Mouse (Mus musculus): ENCODE data around the gene D6Ertd527e. TPM values are rescaled to one million over a fixed set of nuclear protein-coding genes. Genes with fewer than 3 reads are reported as not detected.

D6Ertd527e gene
- total RNA-seq, 1 experiment: not detected

DNA sequence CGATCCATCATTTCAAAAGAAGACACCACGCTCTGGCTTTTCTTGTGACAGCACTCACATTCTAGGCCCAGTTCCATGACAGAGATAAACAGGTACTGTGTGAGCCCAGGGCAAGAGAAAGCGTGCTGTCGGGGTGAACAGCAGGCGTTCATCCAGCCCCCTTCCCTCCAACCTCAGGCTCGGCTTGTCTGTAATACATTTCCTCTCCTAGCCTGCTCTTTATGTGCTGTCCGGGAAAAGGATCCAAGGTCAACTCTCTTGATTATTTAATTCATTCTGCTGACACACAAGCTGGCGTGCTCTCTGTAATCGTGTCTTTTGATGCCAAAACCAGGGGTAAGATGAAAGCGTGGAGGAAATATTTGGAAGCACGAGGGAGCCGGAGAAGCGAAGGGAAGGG is 39.0 kb downstream of the D6Ertd527e start:
- H3K36me3 ChIP-seq (ENCODE audit: control insufficient read depth, insufficient read depth, low read length, poor library complexity, severe bottlenecking): no peaks in the 10 kb centered on the region
- DNase-seq (ENCODE audit: low read depth, low spot score): no peak
- no peak overlapping the region for H3K9ac ChIP-seq (ENCODE audit: insufficient read depth, low read depth, low read length, poor library complexity, severe bottlenecking)
- peaks cover 0 to 3% of the 10 kb centered on the region in 2 experiments; a peak in 1 of 4 replicates for H3K4me1 ChIP-seq (ENCODE audit: control insufficient read depth in 2 of 2, insufficient read depth in 2 of 2, low read length in 2 of 2, poor library complexity in 1 of 2)
- H3K9me3 ChIP-seq (ENCODE audit: control insufficient read depth, insufficient read depth, low read depth, low read length): no peaks in the 10 kb centered on the region
- H3K27ac ChIP-seq (ENCODE audit: insufficient read depth, low read depth, low read length, poor library complexity, severe bottlenecking): no peak overlapping the region
- H3K4me3 ChIP-seq (ENCODE audit: insufficient read depth in 1 of 2, low read depth in 1 of 2, low read length in 2 of 2, poor library complexity in 1 of 2, severe bottlenecking in 1 of 2): no peak overlapping the region
- TF ChIP-seq MAFK (IDR thresholded peaks at IDR 0.05; ENCODE audit: insufficient read depth, low read depth, low read length) (no peak), ZNF384 (IDR thresholded peaks at IDR 0.05; ENCODE audit: low read depth, low read length) (no peak), ZC3H11A (IDR thresholded peaks at IDR 0.05; ENCODE audit: borderline replicate concordance, low read depth, low read length) (no peak), CHD2 (IDR thresholded peaks at IDR 0.05; ENCODE audit: low read depth, low read length) (no peak), HCFC1 (IDR thresholded peaks at IDR 0.05; ENCODE audit: borderline replicate concordance, insufficient read depth, low read length) (no peak)
- in situ Hi-C loops (cut with MboI; ENCODE audit: low sequenced_read_pairs in 2 of 2, unreplicated experiment in 2 of 2): no loop called here

DNA sequence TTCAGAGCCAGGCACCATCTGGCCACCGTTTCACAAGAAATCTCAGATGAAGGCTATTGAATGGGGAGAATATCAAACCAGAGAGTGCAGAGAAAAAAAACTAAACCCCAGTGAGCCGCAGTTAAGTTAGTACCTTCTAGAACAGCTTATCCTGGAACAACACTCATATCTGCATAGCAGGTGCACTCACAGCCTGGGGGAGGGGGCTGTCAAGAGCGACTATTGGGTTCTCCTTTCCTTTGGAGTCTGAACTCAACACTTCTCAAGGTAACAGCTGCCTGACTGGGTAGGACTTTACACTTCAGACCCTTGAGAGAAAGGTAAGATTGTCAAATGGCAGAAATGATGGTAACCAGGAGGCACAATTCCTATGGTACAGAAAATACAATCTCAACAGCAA is 43.4 kb downstream of the D6Ertd527e start:
- H3K27ac ChIP-seq (ENCODE audit: insufficient read depth, low read depth, low read length, poor library complexity, severe bottlenecking): no peak overlapping the region
- no peak for DNase-seq (ENCODE audit: low read depth, low spot score)
- H3K9ac ChIP-seq (ENCODE audit: insufficient read depth, low read depth, low read length, poor library complexity, severe bottlenecking): no peak overlapping the region
- no peaks in the 10 kb centered on the region for H3K9me3 ChIP-seq (ENCODE audit: control insufficient read depth, insufficient read depth, low read depth, low read length)
- no peaks in the 10 kb centered on the region for H3K4me1 ChIP-seq (ENCODE audit: control insufficient read depth in 2 of 2, insufficient read depth in 2 of 2, low read length in 2 of 2, poor library complexity in 1 of 2)
- no peaks in the 10 kb centered on the region for H3K36me3 ChIP-seq (ENCODE audit: control insufficient read depth, insufficient read depth, low read length, poor library complexity, severe bottlenecking)
- TF ChIP-seq HCFC1 (IDR thresholded peaks at IDR 0.05; ENCODE audit: borderline replicate concordance, insufficient read depth, low read length) (no peak), ZC3H11A (IDR thresholded peaks at IDR 0.05; ENCODE audit: borderline replicate concordance, low read depth, low read length) (no peak), MAFK (IDR thresholded peaks at IDR 0.05; ENCODE audit: insufficient read depth, low read depth, low read length) (no peak), CHD2 (IDR thresholded peaks at IDR 0.05; ENCODE audit: low read depth, low read length) (no peak), ZNF384 (IDR thresholded peaks at IDR 0.05; ENCODE audit: low read depth, low read length) (no peak)
- H3K4me3 ChIP-seq (ENCODE audit: insufficient read depth in 1 of 2, low read depth in 1 of 2, low read length in 2 of 2, poor library complexity in 1 of 2, severe bottlenecking in 1 of 2): no peak overlapping the region
- in situ Hi-C loops (cut with MboI; ENCODE audit: low sequenced_read_pairs in 2 of 2, unreplicated experiment in 2 of 2): no loop called here

DNA sequence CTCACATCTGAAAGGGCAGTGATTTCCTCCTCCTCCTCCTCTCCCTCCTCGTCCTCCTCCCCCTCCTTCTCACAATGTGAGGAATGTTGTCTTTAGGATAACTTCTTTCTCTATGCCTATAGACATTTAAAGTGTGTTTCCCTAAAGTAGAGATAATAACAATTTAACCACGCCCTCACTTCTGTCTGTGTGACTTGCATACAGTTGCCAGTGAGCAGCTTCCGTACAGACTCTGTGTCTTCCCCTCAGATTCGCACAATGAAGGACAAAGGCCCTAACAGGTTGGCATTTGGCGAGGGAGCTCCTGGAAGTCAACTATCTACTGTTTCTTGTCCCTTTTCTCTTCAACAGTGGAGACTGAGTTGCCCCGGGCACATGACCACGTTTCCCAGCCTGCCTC is 45.9 kb downstream of the D6Ertd527e start:
- no peak overlapping the region for H3K27ac ChIP-seq (ENCODE audit: insufficient read depth, low read depth, low read length, poor library complexity, severe bottlenecking)
- in situ Hi-C loops (cut with MboI; ENCODE audit: low sequenced_read_pairs in 2 of 2, unreplicated experiment in 2 of 2): no loop called here
- H3K9ac ChIP-seq (ENCODE audit: insufficient read depth, low read depth, low read length, poor library complexity, severe bottlenecking): no peak overlapping the region
- H3K36me3 ChIP-seq (ENCODE audit: control insufficient read depth, insufficient read depth, low read length, poor library complexity, severe bottlenecking): no peaks in the 10 kb centered on the region
- no peak overlapping the region for H3K4me3 ChIP-seq (ENCODE audit: insufficient read depth in 1 of 2, low read depth in 1 of 2, low read length in 2 of 2, poor library complexity in 1 of 2, severe bottlenecking in 1 of 2)
- TF ChIP-seq CHD2 (IDR thresholded peaks at IDR 0.05; ENCODE audit: low read depth, low read length) (no peak), ZNF384 (IDR thresholded peaks at IDR 0.05; ENCODE audit: low read depth, low read length) (no peak), MAFK (IDR thresholded peaks at IDR 0.05; ENCODE audit: insufficient read depth, low read depth, low read length) (no peak), HCFC1 (IDR thresholded peaks at IDR 0.05; ENCODE audit: borderline replicate concordance, insufficient read depth, low read length) (no peak), ZC3H11A (IDR thresholded peaks at IDR 0.05; ENCODE audit: borderline replicate concordance, low read depth, low read length) (no peak)
- H3K9me3 ChIP-seq (ENCODE audit: control insufficient read depth, insufficient read depth, low read depth, low read length): no peaks in the 10 kb centered on the region
- DNase-seq (ENCODE audit: low read depth, low spot score): no peak
- no peaks in the 10 kb centered on the region for H3K4me1 ChIP-seq (ENCODE audit: control insufficient read depth in 2 of 2, insufficient read depth in 2 of 2, low read length in 2 of 2, poor library complexity in 1 of 2)

DNA sequence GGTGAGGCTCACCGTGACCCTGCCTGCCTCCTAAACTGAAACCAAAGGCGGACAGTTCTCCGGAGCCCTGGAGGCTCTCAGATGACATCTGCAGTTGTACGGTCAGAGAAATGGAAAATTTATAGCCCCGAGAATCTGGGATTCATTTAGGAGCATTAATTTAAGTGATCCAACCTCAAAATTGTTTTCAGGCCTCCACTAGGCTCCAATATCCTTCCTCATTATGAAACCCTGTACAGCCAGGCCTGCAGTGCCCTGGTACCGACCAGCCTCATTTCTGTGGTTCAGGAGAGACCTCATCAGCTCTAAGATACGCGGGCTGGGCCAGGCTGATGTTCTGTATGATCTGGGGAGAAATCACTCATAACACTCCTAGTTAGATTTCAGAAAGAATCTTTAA is 46.9 kb downstream of the D6Ertd527e start:
- no peaks in the 10 kb centered on the region for H3K9me3 ChIP-seq (ENCODE audit: control insufficient read depth, insufficient read depth, low read depth, low read length)
- in situ Hi-C loops (cut with MboI; ENCODE audit: low sequenced_read_pairs in 2 of 2, unreplicated experiment in 2 of 2): no loop called here
- H3K36me3 ChIP-seq (ENCODE audit: control insufficient read depth, insufficient read depth, low read length, poor library complexity, severe bottlenecking): no peaks in the 10 kb centered on the region
- TF ChIP-seq CHD2 (IDR thresholded peaks at IDR 0.05; ENCODE audit: low read depth, low read length): no peak
- no peak for TF ChIP-seq ZC3H11A (IDR thresholded peaks at IDR 0.05; ENCODE audit: borderline replicate concordance, low read depth, low read length)
- TF ChIP-seq ZNF384 (IDR thresholded peaks at IDR 0.05; ENCODE audit: low read depth, low read length): no peak
- no peak for TF ChIP-seq HCFC1 (IDR thresholded peaks at IDR 0.05; ENCODE audit: borderline replicate concordance, insufficient read depth, low read length)
- TF ChIP-seq MAFK (IDR thresholded peaks at IDR 0.05; ENCODE audit: insufficient read depth, low read depth, low read length): no peak
- H3K9ac ChIP-seq (ENCODE audit: insufficient read depth, low read depth, low read length, poor library complexity, severe bottlenecking): no peak overlapping the region
- no peaks in the 10 kb centered on the region for H3K4me1 ChIP-seq (ENCODE audit: control insufficient read depth in 2 of 2, insufficient read depth in 2 of 2, low read length in 2 of 2, poor library complexity in 1 of 2)
- H3K27ac ChIP-seq (ENCODE audit: insufficient read depth, low read depth, low read length, poor library complexity, severe bottlenecking): no peak overlapping the region
- DNase-seq (ENCODE audit: low read depth, low spot score): no peak
- H3K4me3 ChIP-seq (ENCODE audit: insufficient read depth in 1 of 2, low read depth in 1 of 2, low read length in 2 of 2, poor library complexity in 1 of 2, severe bottlenecking in 1 of 2): no peak overlapping the region

All from ES-E14 (cell line).